Mouse (Mus musculus) liver, embryonic 18 days (tissue): ENCODE results near the gene Hp. TPM values are rescaled to one million over a fixed set of nuclear protein-coding genes. Genes with fewer than 3 reads are reported as not detected.

Source experiments
- polyA plus RNA-seq: library from polyadenylated mRNA; depleted of rRNA; stranded (reverse); fragments of >200 nt; gene quantifications from 2 replicates; pipeline ENCODE4 v1.2.3, GENCODE M21; 2012; rRNA removed

Gene Hp
- polyA plus RNA-seq = 1,566 and 1,769 TPM in 2 replicates

DNA sequence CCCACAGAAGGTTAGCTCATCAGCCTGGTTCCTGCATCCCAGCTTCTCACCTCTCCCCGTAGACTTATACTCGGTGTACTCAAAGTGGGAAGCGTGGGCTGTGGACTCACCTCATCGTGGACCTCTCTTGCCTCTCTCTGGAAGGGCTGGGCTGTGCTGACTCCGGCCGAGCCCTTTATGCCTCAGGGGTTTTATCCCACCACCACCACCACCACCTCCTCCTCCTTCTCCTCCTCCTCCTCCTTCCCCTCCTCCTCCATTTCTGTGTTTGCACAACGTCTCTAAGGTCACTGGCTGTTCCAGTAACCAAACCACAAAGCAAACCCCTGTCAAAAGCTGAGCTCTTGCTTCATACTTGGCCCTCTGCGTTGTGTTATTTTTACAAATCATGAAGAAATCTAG lies at the start of gene Hp:
TSS of gene Hp (minus strand) at position 273 of the 402 bp plus-strand sequence.

DNA sequence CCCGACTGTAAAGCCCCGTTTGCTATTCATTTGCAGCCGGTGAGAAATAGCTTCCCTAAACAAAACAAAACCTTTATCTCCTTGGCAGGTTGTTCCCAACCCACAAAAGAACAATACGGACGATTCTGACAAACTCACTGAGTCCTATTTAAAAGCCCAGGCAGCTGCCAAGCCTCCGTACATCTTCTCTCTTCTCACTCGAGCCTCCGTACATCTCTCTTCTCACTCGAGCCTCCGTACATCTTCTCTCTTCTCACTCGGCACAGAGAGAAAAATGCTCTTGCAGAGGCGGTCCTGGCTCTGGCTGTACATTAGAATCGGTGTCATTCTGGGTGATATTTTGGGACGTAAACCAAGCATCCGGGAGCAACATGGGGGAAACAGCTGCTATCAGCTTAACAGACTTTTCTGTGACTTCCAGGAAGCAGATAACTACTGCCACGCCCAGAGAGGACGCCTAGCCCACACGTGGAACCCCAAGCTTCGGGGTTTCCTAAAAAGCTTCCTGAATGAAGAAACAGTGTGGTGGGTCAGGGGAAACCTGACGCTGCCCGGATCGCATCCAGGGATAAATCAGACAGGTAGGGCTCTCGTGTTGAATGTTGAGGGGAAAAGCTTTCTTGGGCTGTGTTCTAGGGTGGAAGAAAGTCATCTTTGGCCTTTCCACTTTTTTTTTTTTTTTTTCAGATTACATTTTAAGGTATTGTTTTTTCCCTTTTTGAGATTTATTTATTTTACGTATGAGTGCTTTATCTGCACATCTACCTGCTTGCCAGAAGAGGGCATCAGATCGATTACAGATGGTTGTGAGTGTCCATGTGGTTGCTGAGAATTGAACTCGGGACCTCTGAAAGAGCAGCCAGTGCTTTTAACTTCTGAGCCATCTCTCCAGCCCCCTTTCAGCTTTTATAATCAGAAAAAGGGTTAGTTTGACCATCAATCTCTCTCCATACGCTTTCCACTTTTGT lies 35.6 kb upstream of the Hp start, which contains the start of gene Pkd1l3:
TSS of gene Pkd1l3 (plus strand) at position 275 of the 968 bp plus-strand sequence.

DNA sequence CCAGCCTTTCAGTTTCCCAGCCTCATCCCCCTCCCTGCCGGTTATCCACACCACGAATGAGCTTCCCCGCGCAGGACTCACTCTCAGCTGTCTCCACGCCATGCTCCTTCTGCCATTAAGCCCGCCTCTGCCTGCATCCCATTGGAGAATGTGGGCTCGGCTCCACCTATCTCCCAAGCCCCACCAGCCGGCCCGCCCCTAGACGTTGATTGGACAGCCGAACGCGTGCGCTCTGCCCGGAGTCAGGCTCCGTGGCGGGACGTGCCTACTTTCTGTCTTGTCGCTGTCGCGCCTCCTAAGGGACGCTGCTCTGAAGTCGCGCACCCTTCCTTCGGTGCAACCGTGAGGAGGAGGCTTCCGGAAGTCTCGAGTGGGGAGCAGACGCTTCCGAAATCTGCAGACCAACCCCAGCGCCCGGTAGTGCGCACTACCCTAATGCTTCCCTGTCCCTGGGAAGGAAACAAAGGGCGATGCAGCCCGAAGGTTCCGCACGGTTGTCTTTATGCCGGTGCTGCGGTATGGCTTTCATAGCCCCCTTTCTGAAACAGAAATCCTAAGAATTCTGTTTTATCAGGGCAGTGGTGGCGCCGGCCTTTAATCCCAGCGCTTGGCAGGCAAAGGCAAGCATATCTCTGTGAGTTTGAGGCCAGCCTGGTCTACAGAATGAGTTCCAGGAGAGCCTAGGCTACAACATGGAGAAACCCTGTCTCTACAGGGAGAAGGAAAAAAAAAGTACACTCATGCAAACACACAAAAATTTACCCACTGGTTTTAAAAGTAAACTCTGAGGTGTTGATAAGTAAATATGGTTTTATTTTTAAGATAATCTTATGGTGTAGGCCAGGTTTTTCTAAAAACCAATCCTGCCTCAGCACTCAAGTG lies 29.5 kb upstream of the Hp start, which contains the start of gene Dhodh:
TSS of gene Dhodh (minus strand) at position 403 of the 882 bp plus-strand sequence.

DNA sequence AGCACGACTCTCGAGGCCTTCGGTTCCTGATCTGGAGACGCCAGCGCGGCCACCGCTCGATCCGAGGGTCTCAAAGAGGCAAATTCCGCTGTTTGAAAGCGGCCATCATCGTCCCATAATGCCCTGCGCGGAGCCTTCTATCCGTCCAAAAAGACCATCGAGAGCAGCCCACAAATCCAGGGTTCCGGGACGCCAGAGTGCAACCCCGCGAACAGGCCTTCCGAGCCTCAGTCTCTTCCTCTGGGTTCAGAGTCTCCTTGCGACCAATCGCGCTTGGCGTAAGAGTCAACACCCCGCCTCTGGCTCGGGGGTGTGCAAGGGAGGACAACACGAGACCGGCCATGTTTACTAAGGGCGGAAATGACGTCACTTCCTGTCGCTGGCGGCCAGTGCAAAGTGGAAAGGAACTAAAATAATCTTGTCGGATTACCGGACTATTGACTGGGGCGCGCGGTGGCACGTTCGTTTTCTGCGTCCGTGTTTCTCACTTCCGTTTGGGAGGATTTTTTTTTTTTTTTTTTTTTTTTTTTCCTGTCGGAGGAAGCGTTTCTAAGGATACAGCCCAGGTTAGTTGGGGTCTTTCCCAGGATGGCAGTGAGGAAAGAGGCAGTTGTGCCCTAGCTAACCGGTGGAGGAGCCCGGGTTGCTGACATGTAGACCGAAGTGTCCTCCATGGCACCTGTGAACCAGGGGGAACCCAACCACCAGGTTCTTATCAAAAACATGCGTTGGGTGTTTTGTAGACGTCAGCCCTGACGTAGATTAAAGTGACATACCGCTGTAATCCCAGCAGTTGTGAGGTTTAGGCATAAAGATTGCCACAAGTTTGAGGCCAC lies 13.3 kb downstream of the Hp start, which contains the start of the genes Dhx38 and Txnl4b:
TSS of gene Dhx38 (minus strand) at position 364 of the 836 bp plus-strand sequence.
TSS of gene Txnl4b (plus strand) at position 395 of the 836 bp plus-strand sequence.

Other genes with a start within 250 kb of the Hp start
- gene Pmfbp1, start 85.1 kb downstream of the Hp start, polyA plus RNA-seq = not detected in 2 replicates
- gene Dhx38, start 13.3 kb downstream of the Hp start, polyA plus RNA-seq = 6.2 and 8.4 TPM in 2 replicates
- gene Txnl4b, start 13.3 kb downstream of the Hp start, polyA plus RNA-seq = 2.6 and 2.7 TPM in 2 replicates
- 11.4 and 15.1 TPM in 2 replicates for gene Dhodh, start 29.5 kb upstream of the Hp start, polyA plus RNA-seq
- gene Pkd1l3, start 35.3 kb upstream of the Hp start, polyA plus RNA-seq = 0.54 and 0.80 TPM in 2 replicates
- gene Ist1, start 114.1 kb upstream of the Hp start, polyA plus RNA-seq = 24.7 and 26.5 TPM in 2 replicates
- 4.3 and 4.6 TPM in 2 replicates for gene Zfp821, start 126.4 kb upstream of the Hp start, polyA plus RNA-seq
- 2.6 and 3.1 TPM in 2 replicates for gene Atxn1l, start 158.6 kb upstream of the Hp start, polyA plus RNA-seq
- 20.4 and 23.7 TPM in 2 replicates for gene Ap1g1, start 199.4 kb upstream of the Hp start, polyA plus RNA-seq